Mouse (Mus musculus): ENCODE measurements around the gene Clca2. TPM values are rescaled to one million over a fixed set of nuclear protein-coding genes. Genes with fewer than 3 reads are reported as not detected.
"Not testable (repeated sequence)": the region's sequence is repeated elsewhere in the genome, so short reads cannot be mapped to it uniquely, and the experiment has no call there.

Gene Clca2
- polyA plus RNA-seq, 1 experiment from 2014 or later, result 0.22 TPM

GRCm38 (mm10) chr3:145072339-145072738 lies 26.9 kb downstream of the Clca2 start:
- Histone ChIP-seq H3K9ac (ENCODE audit: low read depth, low read length) (no peak overlapping the region), H3K36me3 (ENCODE audit: insufficient read depth, low read length) (no peaks in the 10 kb centered on the region), H3K4me3 (replicated peaks; ENCODE audit: low read depth, low read length) (no peak overlapping the region), H3K4me1 (replicated peaks; ENCODE audit: insufficient read depth, low read length) (no peaks in the 10 kb centered on the region), H3K4me2 (ENCODE audit: low read length) (no peak overlapping the region), H3K9me3 (replicated peaks; ENCODE audit: low read length) (no peaks in the 10 kb centered on the region), H3K27me3 (ENCODE audit: insufficient read depth, low read length) (no peaks in the 10 kb centered on the region), H3K27ac (no peak overlapping the region)
- no peak for TF ChIP-seq CTCF (IDR thresholded peaks at IDR 0.05; ENCODE audit: low read depth)
- DNase-seq (ENCODE audit: low spot score), result no peak
- 89% methylated on average over 3 of the region's 3 CpGs for WGBS
- no peak for ATAC-seq (replicated peaks; ENCODE audit: low FRiP score, low read depth)

DNA sequence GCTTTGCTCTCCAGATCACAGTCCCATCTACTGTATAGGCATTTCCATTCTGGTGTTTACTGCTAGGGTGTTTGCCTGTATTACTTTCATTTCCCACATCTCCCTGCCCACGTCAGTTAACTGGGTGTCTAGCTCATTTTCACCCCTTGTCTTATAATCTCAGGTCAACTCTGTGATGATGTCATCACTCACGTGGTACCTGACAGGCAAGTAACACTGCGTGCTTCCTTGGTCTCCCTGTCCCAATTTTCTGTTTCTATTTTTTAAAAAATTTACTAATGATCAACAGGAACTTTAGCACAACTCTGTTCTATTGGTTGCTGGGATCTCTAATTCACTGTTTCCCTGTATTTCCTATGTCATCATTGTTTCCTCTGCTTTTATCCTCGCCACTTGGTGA lies 30.3 kb downstream of the Clca2 start:
- Histone ChIP-seq H3K4me2 (ENCODE audit: low read length) (no peak overlapping the region), H3K36me3 (ENCODE audit: insufficient read depth, low read length) (no peaks in the 10 kb centered on the region), H3K9me3 (replicated peaks; ENCODE audit: low read length) (no peaks in the 10 kb centered on the region), H3K4me1 (replicated peaks; ENCODE audit: insufficient read depth, low read length) (no peaks in the 10 kb centered on the region), H3K27ac (no peak overlapping the region), H3K9ac (ENCODE audit: low read depth, low read length) (no peak overlapping the region), H3K27me3 (ENCODE audit: insufficient read depth, low read length) (no peaks in the 10 kb centered on the region), H3K4me3 (replicated peaks; ENCODE audit: low read depth, low read length) (no peak overlapping the region)
- DNase-seq (ENCODE audit: low spot score), result no peak
- no peak for ATAC-seq (replicated peaks; ENCODE audit: low FRiP score, low read depth)
- WGBS, result 83% methylated on average over 4 of the region's 4 CpGs
- TF ChIP-seq CTCF (IDR thresholded peaks at IDR 0.05; ENCODE audit: low read depth), result no peak

- WGBS, result 84% methylated on average over 3 of the region's 3 CpGs
- ATAC-seq (replicated peaks; ENCODE audit: low FRiP score, low read depth); DNase-seq (ENCODE audit: low spot score): not testable (repeated sequence)
Measured at GRCm38 (mm10) chr3:145055138-145055537, 44.1 kb downstream of the Clca2 start.

GRCm38 (mm10) chr3:145049820-145050219 lies 49.4 kb downstream of the Clca2 start:
- DNase-seq (ENCODE audit: low spot score), result no peak
- no peaks in the 10 kb centered on the region for H3K4me1 ChIP-seq (replicated peaks; ENCODE audit: insufficient read depth, low read length)
- H3K9ac ChIP-seq (ENCODE audit: low read depth, low read length), result no peak overlapping the region
- 51% methylated on average over 3 of the region's 3 CpGs for WGBS
- H3K9me3 ChIP-seq (replicated peaks; ENCODE audit: low read length), result no peaks in the 10 kb centered on the region
- H3K4me2 ChIP-seq (ENCODE audit: low read length), result no peak overlapping the region
- no peak for ATAC-seq (replicated peaks; ENCODE audit: low FRiP score, low read depth)
- no peak for TF ChIP-seq CTCF (IDR thresholded peaks at IDR 0.05; ENCODE audit: low read depth)
- no peaks in the 10 kb centered on the region for H3K27me3 ChIP-seq (ENCODE audit: insufficient read depth, low read length)
- H3K4me3 ChIP-seq (replicated peaks; ENCODE audit: low read depth, low read length), result no peak overlapping the region
- H3K36me3 ChIP-seq (ENCODE audit: insufficient read depth, low read length), result no peaks in the 10 kb centered on the region
- no peak overlapping the region for H3K27ac ChIP-seq

More at GRCm38 (mm10) chr3:145055138-145055537, 44.1 kb downstream of the Clca2 start:
- not testable (repeated sequence) for H3K4me1 ChIP-seq (replicated peaks; ENCODE audit: insufficient read depth, low read length); H3K9ac ChIP-seq (ENCODE audit: low read depth, low read length); H3K27ac ChIP-seq; H3K4me2 ChIP-seq (ENCODE audit: low read length); H3K36me3 ChIP-seq (ENCODE audit: insufficient read depth, low read length); H3K4me3 ChIP-seq (replicated peaks; ENCODE audit: low read depth, low read length); H3K27me3 ChIP-seq (ENCODE audit: insufficient read depth, low read length); H3K9me3 ChIP-seq (replicated peaks; ENCODE audit: low read length)

DNA sequence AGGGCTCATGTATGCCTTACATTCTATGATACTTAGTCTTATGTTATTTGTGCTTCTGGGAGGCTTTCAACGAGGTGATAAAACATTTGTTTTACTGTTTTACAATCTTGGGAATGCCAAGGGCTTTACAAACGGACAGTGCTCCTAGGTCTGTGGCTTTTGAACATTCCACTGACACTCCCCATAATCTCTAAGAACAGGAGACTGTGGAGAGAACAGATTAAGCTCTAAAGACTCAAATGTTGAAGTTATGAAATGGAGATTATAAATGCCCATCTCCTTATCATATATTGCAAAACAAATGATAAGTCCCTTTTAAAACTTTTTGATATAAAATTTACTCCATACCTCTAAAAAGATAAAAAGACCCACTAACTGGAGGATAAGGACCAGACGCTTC lies 60.4 kb downstream of the Clca2 start:
- WGBS, result 21% methylated on average over 3 of the region's 3 CpGs
- Histone ChIP-seq H3K36me3 (ENCODE audit: insufficient read depth, low read length) (no peaks in the 10 kb centered on the region), H3K4me2 (ENCODE audit: low read length) (no peak overlapping the region), H3K4me3 (replicated peaks; ENCODE audit: low read depth, low read length) (no peak overlapping the region), H3K27ac (no peak overlapping the region), H3K9me3 (replicated peaks; ENCODE audit: low read length) (no peaks in the 10 kb centered on the region), H3K9ac (ENCODE audit: low read depth, low read length) (no peak overlapping the region), H3K4me1 (replicated peaks; ENCODE audit: insufficient read depth, low read length) (no peaks in the 10 kb centered on the region), H3K27me3 (ENCODE audit: insufficient read depth, low read length) (no peaks in the 10 kb centered on the region)
- TF ChIP-seq CTCF (IDR thresholded peaks at IDR 0.05; ENCODE audit: low read depth), result no peak
- ATAC-seq (replicated peaks; ENCODE audit: low FRiP score, low read depth), result no peak
- no peak for DNase-seq (ENCODE audit: low spot score)

DNA sequence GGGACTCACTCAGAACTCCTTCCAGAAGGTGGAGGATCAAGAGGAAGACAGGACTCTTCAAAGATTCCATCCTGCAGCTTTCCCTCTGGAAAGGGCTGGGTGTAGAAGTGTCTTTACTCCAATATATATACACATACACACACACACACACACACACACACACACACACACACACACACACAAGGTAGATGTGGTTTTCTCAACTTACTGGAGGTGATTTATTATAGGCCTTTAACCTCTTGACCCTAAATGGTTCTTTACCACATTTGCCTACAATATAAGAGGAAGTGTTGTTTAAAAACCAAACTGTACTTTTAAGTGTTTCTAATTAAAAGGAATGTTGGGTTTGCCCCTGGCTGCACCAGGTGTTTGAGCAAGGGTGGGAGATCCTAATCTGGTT lies 66.6 kb downstream of the Clca2 start, which contains the start of gene Clca1:
Clca1 (minus strand) TSS at position 101 of the 400 bp plus-strand sequence.
- H3K36me3 ChIP-seq (ENCODE audit: insufficient read depth, low read length), result no peaks in the 10 kb centered on the region
- H3K9me3 ChIP-seq (replicated peaks; ENCODE audit: low read length), result no peaks in the 10 kb centered on the region
- no peak within 1 kb of the TSS for H3K9ac ChIP-seq (ENCODE audit: low read depth, low read length)
- DNase-seq (ENCODE audit: low spot score) (no peak), ATAC-seq (replicated peaks; ENCODE audit: low FRiP score, low read depth) (no peak; the same call in 1 of the 2 replicates)
- no peaks in the 10 kb centered on the region for H3K27me3 ChIP-seq (ENCODE audit: insufficient read depth, low read length)
- H3K4me2 ChIP-seq (ENCODE audit: low read length), result no peak within 1 kb of the TSS
- no peaks in the 10 kb centered on the region for H3K4me1 ChIP-seq (replicated peaks; ENCODE audit: insufficient read depth, low read length)
- no peak within 1 kb of the TSS for H3K4me3 ChIP-seq (replicated peaks; ENCODE audit: low read depth, low read length)
- H3K27ac ChIP-seq, result no peak within 1 kb of the TSS
- TF ChIP-seq CTCF (IDR thresholded peaks at IDR 0.05; ENCODE audit: low read depth), result no peak

GRCm38 (mm10) chr3:145028036-145028435 lies 71.2 kb downstream of the Clca2 start:
- no peaks in the 10 kb centered on the region for H3K4me1 ChIP-seq (replicated peaks; ENCODE audit: insufficient read depth, low read length)
- H3K4me2 ChIP-seq (ENCODE audit: low read length), result no peak overlapping the region
- DNase-seq (ENCODE audit: low spot score), result no peak
- H3K9ac ChIP-seq (ENCODE audit: low read depth, low read length), result no peak overlapping the region
- no peaks in the 10 kb centered on the region for H3K27me3 ChIP-seq (ENCODE audit: insufficient read depth, low read length)
- WGBS, result 49% methylated on average over 3 of the region's 3 CpGs
- ATAC-seq (replicated peaks; ENCODE audit: low FRiP score, low read depth), result no peak
- no peaks in the 10 kb centered on the region for H3K36me3 ChIP-seq (ENCODE audit: insufficient read depth, low read length)
- H3K27ac ChIP-seq, result no peak overlapping the region
- H3K4me3 ChIP-seq (replicated peaks; ENCODE audit: low read depth, low read length), result no peak overlapping the region
- no peaks in the 10 kb centered on the region for H3K9me3 ChIP-seq (replicated peaks; ENCODE audit: low read length)
- TF ChIP-seq CTCF (IDR thresholded peaks at IDR 0.05; ENCODE audit: low read depth), result no peak
